Mouse (Mus musculus) lung, embryonic 16.5 days (tissue): Measurements from ENCODE around the gene Il10rb. TPM values are rescaled to one million over a fixed set of nuclear protein-coding genes. Genes with fewer than 3 reads are reported as not detected.

Experiments
- ATAC-seq: fragments of 200-750 bp; cut with Nextera tagmentation; 2 replicates; pipeline ENCODE4 v1.8.0; 2017; ENCODE audit warnings: low read depth, mild to moderate bottlenecking, moderate library complexity
- H3K27ac ChIP-seq: fragments of 300-500 bp; sonication (generic); 2 replicates; pipeline ENCODE4 v1.5.1; 2014; ENCODE audit warnings: mild to moderate bottlenecking, control low read depth, low read length
- H3K27me3 ChIP-seq: fragments of 300-500 bp; sonication (generic); 2 replicates; pipeline ENCODE4 v1.6.1; 2014; ENCODE audit warnings: low read depth, low read length, mixed read lengths; ENCODE audit not compliant: control insufficient read depth, insufficient read depth
- H3K36me3 ChIP-seq: fragments of 300-500 bp; sonication (generic); 2 replicates; pipeline ENCODE4 v1.6.1; 2014; ENCODE audit warnings: low read length; ENCODE audit not compliant: control insufficient read depth, insufficient read depth
- H3K4me1 ChIP-seq: fragments of 300-500 bp; sonication (generic); replicated peaks from 2 replicates; pipeline ENCODE4 v1.6.1; 2014; ENCODE audit warnings: low read length, mixed read lengths; ENCODE audit not compliant: control insufficient read depth, insufficient read depth
- H3K4me2 ChIP-seq: fragments of 300-500 bp; sonication (generic); 2 replicates; pipeline ENCODE4 v1.6.1; 2014; ENCODE audit warnings: low read depth, low read length, control low read depth
- H3K4me3 ChIP-seq: fragments of 300-500 bp; sonication (generic); 2 replicates; pipeline ENCODE4 v1.5.1; 2014; ENCODE audit warnings: mild to moderate bottlenecking, low read length, control low read depth
- H3K9ac ChIP-seq: fragments of 300-500 bp; sonication (generic); 2 replicates; pipeline ENCODE4 v1.6.1; 2014; ENCODE audit warnings: low read length, control low read depth
- H3K9me3 ChIP-seq: fragments of 300-500 bp; sonication (generic); 2 replicates; pipeline ENCODE4 v1.6.1; 2016; ENCODE audit warnings: low read length; ENCODE audit not compliant: control insufficient read depth
- WGBS: fragments of 180-500 bp; shearing (Covaris S2); extraction: QIAGEN DNeasy Blood & Tissue Kit; methylation state at CpG from one replicate; pipeline ENCODE4 v1.1.7; 2014; 5-methylcytosine and 5-hydroxymethylcytosine counted together
- polyA plus RNA-seq: library from polyadenylated mRNA; unstranded; fragments of >200 nt; fragmentation: Nextera tagmentation; extraction: Ambion mirVana; gene quantifications from 2 replicates; pipeline ENCODE4 v1.2.1, GENCODE M21; 2015

Il10rb gene
- polyA plus RNA-seq, result 56.8 and 61.5 TPM in 2 replicates

GRCm38 (mm10) chr16:91405640-91406584 is at the start of gene Il10rb:
Il10rb (plus strand) TSS chr16:91406164.
- peaks cover 10% of the 10 kb centered on the region for H3K36me3 ChIP-seq
- H3K27me3 ChIP-seq, result no peaks in the 10 kb centered on the region
- H3K4me1 ChIP-seq, result peaks cover 26% of the 10 kb centered on the region
- H3K9ac ChIP-seq, result peak within 1 kb of the TSS; percentile 96
- H3K27ac ChIP-seq, result peak within 1 kb of the TSS; percentile 97
- no peaks in the 10 kb centered on the region for H3K9me3 ChIP-seq
- 5% methylated on average over 35 of the region's 51 CpGs for WGBS
- peak; percentile 94 for ATAC-seq
- peak within 1 kb of the TSS; percentile 93 for H3K4me3 ChIP-seq
- H3K4me2 ChIP-seq, result peak within 1 kb of the TSS; percentile 60

GRCm38 (mm10) chr16:91356760-91357525 is 49.0 kb upstream of the Il10rb start:
- Histone ChIP-seq H3K9me3 (no peaks in the 10 kb centered on the region), H3K4me1 (peaks cover 4% of the 10 kb centered on the region), H3K4me3 (no peak overlapping the region), H3K9ac (no peak overlapping the region), H3K4me2 (no peak overlapping the region), H3K27ac (no peak overlapping the region), H3K27me3 (no peaks in the 10 kb centered on the region), H3K36me3 (no peaks in the 10 kb centered on the region)
- no peak for ATAC-seq
- 68% methylated on average over 10 of the region's 10 CpGs for WGBS

- no peak overlapping the region for H3K4me2 ChIP-seq
- no peak overlapping the region for H3K9ac ChIP-seq
- H3K4me3 ChIP-seq, result no peak overlapping the region
- no peaks in the 10 kb centered on the region for H3K36me3 ChIP-seq
- 46% methylated on average over 10 of the region's 10 CpGs for WGBS
- no peak for ATAC-seq
- H3K27me3 ChIP-seq, result no peaks in the 10 kb centered on the region
- H3K9me3 ChIP-seq, result no peaks in the 10 kb centered on the region
- H3K27ac ChIP-seq, result no peak overlapping the region
- peaks cover 10% of the 10 kb centered on the region for H3K4me1 ChIP-seq
Observed at GRCm38 (mm10) chr16:91357526-91357900, 48.5 kb upstream of the Il10rb start.

- 35% methylated on average over 8 of the region's 8 CpGs for WGBS
- H3K9me3 ChIP-seq, result no peaks in the 10 kb centered on the region
- no peak overlapping the region for H3K4me3 ChIP-seq
Observed at GRCm38 (mm10) chr16:91358555-91358954, 47.4 kb upstream of the Il10rb start.

GRCm38 (mm10) chr16:91359531-91359930 is 46.4 kb upstream of the Il10rb start:
- Histone ChIP-seq H3K4me2 (no peak overlapping the region), H3K36me3 (no peaks in the 10 kb centered on the region), H3K9ac (no peak overlapping the region), H3K9me3 (no peaks in the 10 kb centered on the region), H3K4me3 (no peak overlapping the region), H3K27me3 (no peaks in the 10 kb centered on the region), H3K27ac (no peak overlapping the region), H3K4me1 (peaks cover 30% of the 10 kb centered on the region)
- WGBS, result 87% methylated on average over 13 of the region's 13 CpGs
- ATAC-seq, result no peak

More at GRCm38 (mm10) chr16:91358555-91358954, 47.4 kb upstream of the Il10rb start:
- Histone ChIP-seq H3K27me3 (no peaks in the 10 kb centered on the region), H3K27ac (no peak overlapping the region), H3K36me3 (no peaks in the 10 kb centered on the region), H3K4me2 (no peak overlapping the region), H3K4me1 (peaks cover 20% of the 10 kb centered on the region), H3K9ac (peak overlapping the region; percentile 35; the same call in 1 of the 2 replicates)
- no peak for ATAC-seq

- Histone ChIP-seq H3K27ac (no peak overlapping the region), H3K9ac (no peak overlapping the region), H3K36me3 (no peaks in the 10 kb centered on the region), H3K9me3 (no peaks in the 10 kb centered on the region), H3K4me1 (peaks cover 30% of the 10 kb centered on the region), H3K4me2 (no peak overlapping the region), H3K27me3 (no peaks in the 10 kb centered on the region), H3K4me3 (no peak overlapping the region)
- no peak for ATAC-seq
- WGBS, result 52% methylated on average over 3 of the region's 3 CpGs
Observed at GRCm38 (mm10) chr16:91360162-91360561, 45.8 kb upstream of the Il10rb start.

- Histone ChIP-seq H3K4me3 (no peak overlapping the region), H3K4me1 (peaks cover 30% of the 10 kb centered on the region), H3K27me3 (no peaks in the 10 kb centered on the region), H3K9me3 (no peaks in the 10 kb centered on the region), H3K27ac (peak overlapping the region; percentile 89), H3K36me3 (no peaks in the 10 kb centered on the region), H3K9ac (no peak overlapping the region), H3K4me2 (no peak overlapping the region)
- ATAC-seq, result no peak
- 52% methylated on average over 2 of the region's 2 CpGs for WGBS
Observed at GRCm38 (mm10) chr16:91362006-91362405, 44.0 kb upstream of the Il10rb start.

GRCm38 (mm10) chr16:91362616-91363272 is 43.2 kb upstream of the Il10rb start:
- H3K27me3 ChIP-seq, result no peaks in the 10 kb centered on the region
- peak overlapping the region; percentile 7 for H3K4me2 ChIP-seq
- peak overlapping the region; percentile 89 for H3K27ac ChIP-seq
- WGBS, result 35% methylated on average over 12 of the region's 12 CpGs
- H3K9ac ChIP-seq, result peak overlapping the region; percentile 2; the same call in 1 of the 2 replicates
- no peak overlapping the region for H3K4me3 ChIP-seq
- ATAC-seq, result peak; percentile 69
- no peaks in the 10 kb centered on the region for H3K36me3 ChIP-seq
- H3K9me3 ChIP-seq, result peaks cover under 1% of the 10 kb centered on the region; the same call in 1 of the 2 replicates
- H3K4me1 ChIP-seq, result peaks cover 30% of the 10 kb centered on the region
